Mouse (Mus musculus) midbrain, postnatal 0 days (tissue): ENCODE data around the gene Armcx5. TPM values are rescaled to one million over a fixed set of nuclear protein-coding genes. Genes with fewer than 3 reads are reported as not detected.
"Not testable (repeated sequence)": the region's sequence is repeated elsewhere in the genome, so short reads cannot be mapped to it uniquely, and the experiment has no call there.

Experiments
- ATAC-seq: fragments of 200-750 bp; cut with Nextera tagmentation; 2 replicates; pipeline ENCODE4 v1.8.0; 2017; ENCODE audit warnings: moderate number of reproducible peaks, mild to moderate bottlenecking, moderate TSS enrichment, moderate library complexity; ENCODE audit not compliant: low FRiP score
- DNase-seq: peaks from one replicate; pipeline ENCODE4 v3.0.0-alpha.2; 2015; ENCODE audit warnings: low spot score
- H3K27ac ChIP-seq: fragments of 300-500 bp; sonication (generic); 2 replicates; pipeline ENCODE4 v1.5.1; 2014; ENCODE audit warnings: low read depth, mild to moderate bottlenecking, low read length, mixed read lengths
- H3K27me3 ChIP-seq: fragments of 300-500 bp; sonication (generic); 2 replicates; pipeline ENCODE4 v1.6.1; 2014; ENCODE audit warnings: low read length, control low read depth, mixed read lengths; ENCODE audit not compliant: insufficient read depth
- H3K36me3 ChIP-seq: fragments of 300-500 bp; sonication (generic); 2 replicates; pipeline ENCODE4 v1.6.1; 2014; ENCODE audit warnings: low read length, control low read depth, mixed read lengths; ENCODE audit not compliant: insufficient read depth
- H3K4me1 ChIP-seq: fragments of 300-500 bp; sonication (generic); 2 replicates; pipeline ENCODE4 v1.6.1; 2014; ENCODE audit warnings: mild to moderate bottlenecking, control low read depth, antibody characterized with exemption, low read length, mixed read lengths; ENCODE audit not compliant: insufficient read depth
- H3K4me2 ChIP-seq: fragments of 300-500 bp; sonication (generic); 2 replicates; pipeline ENCODE4 v1.6.1; 2014; ENCODE audit warnings: low read depth, mild to moderate bottlenecking, low read length, mixed read lengths; ENCODE audit not compliant: poor library complexity, severe bottlenecking
- H3K4me3 ChIP-seq: fragments of 300-500 bp; sonication (generic); 2 replicates; pipeline ENCODE4 v1.5.1; 2014; ENCODE audit warnings: low read depth, mild to moderate bottlenecking, low read length, moderate library complexity
- H3K9ac ChIP-seq: fragments of 300-500 bp; sonication (generic); replicated peaks from 2 replicates; pipeline ENCODE4 v1.6.1; 2014; ENCODE audit warnings: mild to moderate bottlenecking, low read length, moderate library complexity, mixed read lengths; ENCODE audit not compliant: poor library complexity, severe bottlenecking
- H3K9me3 ChIP-seq: fragments of 300-500 bp; sonication (generic); 2 replicates; pipeline ENCODE4 v1.6.1; 2016; ENCODE audit warnings: low read length, control low read depth
- CTCF ChIP-seq: IDR thresholded peaks from 2 replicates; pipeline ENCODE4 v1.5.1; 2016; ENCODE audit warnings: antibody characterized with exemption, mild to moderate bottlenecking
- WGBS: fragments of 180-500 bp; shearing (Covaris S2); extraction: QIAGEN DNeasy Blood & Tissue Kit; methylation state at CpG from one replicate; pipeline ENCODE4 v1.1.7; 2014; 5-methylcytosine and 5-hydroxymethylcytosine counted together
- polyA plus RNA-seq: library from polyadenylated mRNA; unstranded; fragments of >200 nt; fragmentation: Nextera tagmentation; extraction: Ambion mirVana; gene quantifications from 2 replicates; pipeline ENCODE4 v1.2.1, GENCODE M21; 2015
- total RNA-seq: library from RNA; depleted of rRNA; stranded (reverse); fragments of >200 nt; gene quantifications from 2 replicates; pipeline ENCODE4 v1.2.3, GENCODE M21; 2014

Gene Armcx5
- total and polyA plus RNA-seq, 2 experiments from 2014 or later, result 13.1 to 31.7 TPM

- DNase-seq, result no peak
- H3K4me3 ChIP-seq, result no peak overlapping the region
- H3K36me3 ChIP-seq, result no peaks in the 10 kb centered on the region
- no peak overlapping the region for H3K9ac ChIP-seq
- H3K27me3 ChIP-seq, result no peaks in the 10 kb centered on the region; the same call in 1 of the 2 replicates
- no peak overlapping the region for H3K4me2 ChIP-seq
- 91% methylated on average over 2 of the region's 2 CpGs for WGBS
- no peak overlapping the region for H3K27ac ChIP-seq
- H3K4me1 ChIP-seq, result no peaks in the 10 kb centered on the region
- no peaks in the 10 kb centered on the region for H3K9me3 ChIP-seq
- no peak for ATAC-seq
- no peak for TF ChIP-seq CTCF
Measured at GRCm38 (mm10) chrX:135738730-135739520, 3.6 kb upstream of the Armcx5 start.

- ATAC-seq, result peak; percentile 66
- TF ChIP-seq CTCF, result peak; percentile 50
- H3K9me3 ChIP-seq, result no peaks in the 10 kb centered on the region
- H3K4me3 ChIP-seq, result peak overlapping the region; percentile 56
- H3K27ac ChIP-seq, result peak overlapping the region; percentile 88
- DNase-seq, result peak; percentile 39
- peak overlapping the region; percentile 46 for H3K4me2 ChIP-seq
- no peaks in the 10 kb centered on the region for H3K36me3 ChIP-seq
- 26% methylated on average over 7 of the region's 7 CpGs for WGBS
- no peaks in the 10 kb centered on the region for H3K4me1 ChIP-seq
- H3K27me3 ChIP-seq, result no peaks in the 10 kb centered on the region; the same call in 1 of the 2 replicates
- H3K9ac ChIP-seq, result peak overlapping the region; percentile 81
Measured at GRCm38 (mm10) chrX:135743056-135743355, 473 bp downstream of the Armcx5 start.

DNA sequence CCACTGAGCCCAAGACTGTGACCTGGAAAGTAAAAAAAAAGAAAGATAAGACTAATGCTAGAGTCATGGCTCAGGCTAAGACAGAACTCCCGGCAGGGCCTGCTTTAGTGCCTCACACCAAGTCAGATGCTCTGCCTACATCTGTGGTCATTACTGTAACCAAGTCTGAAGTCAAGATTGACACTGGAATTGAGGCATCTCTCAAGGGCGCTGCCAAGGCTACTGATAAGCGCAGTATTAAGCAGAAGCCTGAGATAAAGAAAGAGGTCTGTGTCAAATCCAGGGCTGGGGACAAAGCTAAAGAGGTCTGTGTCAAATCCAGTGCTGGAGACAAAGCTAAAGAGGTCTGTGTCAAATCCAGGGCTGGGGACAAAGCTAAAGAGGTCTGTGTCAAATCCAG, 2.8 kb downstream of the Armcx5 start:
- not testable (repeated sequence) for H3K4me1 ChIP-seq, H3K36me3 ChIP-seq, ATAC-seq, H3K27me3 ChIP-seq, H3K9me3 ChIP-seq, H3K4me2 ChIP-seq, H3K27ac ChIP-seq, H3K4me3 ChIP-seq, DNase-seq, H3K9ac ChIP-seq
- WGBS, result 88% methylated on average over 3 of the region's 3 CpGs

DNA sequence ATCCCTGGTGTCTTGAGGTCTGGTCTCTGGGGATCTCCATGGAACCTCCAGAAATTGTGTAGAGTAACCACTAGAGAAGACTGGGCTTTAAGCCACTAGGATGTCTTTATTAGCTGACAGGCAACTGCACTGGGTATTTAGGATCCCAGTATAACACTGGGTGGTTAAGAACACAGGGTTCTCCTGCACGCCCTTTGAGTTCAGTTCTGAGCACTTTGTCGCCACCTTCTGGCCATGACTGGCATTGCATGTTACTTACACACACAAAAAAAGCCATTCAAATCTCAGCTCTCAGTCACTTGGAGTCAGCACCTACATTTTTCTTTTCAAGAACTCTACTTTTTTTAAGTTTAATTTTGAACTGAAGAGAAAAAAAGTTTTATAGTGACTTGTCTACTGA, 10.3 kb downstream of the Armcx5 start:
- no peak overlapping the region for H3K27ac ChIP-seq
- no peaks in the 10 kb centered on the region; the same call in 1 of the 2 replicates for H3K36me3 ChIP-seq
- WGBS, result 3% methylated on average over 2 of the region's 2 CpGs
- DNase-seq (peak; percentile 66), ATAC-seq (peak; percentile 71)
- H3K9ac ChIP-seq, result no peak overlapping the region
- no peak overlapping the region for H3K4me3 ChIP-seq
- no peaks in the 10 kb centered on the region for H3K9me3 ChIP-seq
- H3K4me1 ChIP-seq, result no peaks in the 10 kb centered on the region
- H3K4me2 ChIP-seq, result no peak overlapping the region
- H3K27me3 ChIP-seq, result no peaks in the 10 kb centered on the region
- peak; percentile 83 for TF ChIP-seq CTCF

- ATAC-seq, result no peak
- H3K9ac ChIP-seq, result no peak overlapping the region
Measured at GRCm38 (mm10) chrX:135761707-135762106, 19.2 kb downstream of the Armcx5 start.

DNA sequence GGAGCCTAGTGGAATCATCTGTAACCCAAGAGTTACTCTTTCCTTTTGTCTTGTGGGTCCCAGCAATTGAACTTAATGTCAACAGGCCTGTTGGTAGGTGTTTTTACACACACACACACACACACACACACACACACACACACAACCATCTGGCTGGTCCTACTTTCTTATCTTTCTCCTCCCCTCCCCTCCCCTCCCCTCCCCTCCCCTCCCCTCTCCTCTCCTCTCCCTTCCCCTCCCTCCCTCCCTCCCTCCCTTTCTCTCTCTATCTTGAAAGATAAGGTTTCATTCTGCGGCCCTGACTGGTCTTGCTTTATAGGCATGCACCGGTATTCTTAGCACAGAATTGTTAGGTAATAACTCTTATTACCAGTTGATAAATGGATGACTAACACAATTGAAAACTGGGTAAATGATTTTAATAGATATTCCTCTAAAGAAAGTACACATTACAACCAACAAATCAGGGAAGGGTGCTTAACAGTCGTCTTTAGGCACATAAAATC, 25.6 kb downstream of the Armcx5 start:
- no peaks in the 10 kb centered on the region for H3K4me1 ChIP-seq
- ATAC-seq, result no peak
- 81% methylated on average over 2 of the region's 3 CpGs for WGBS
- H3K27me3 ChIP-seq, result no peaks in the 10 kb centered on the region
- H3K4me2 ChIP-seq, result no peak overlapping the region
- no peaks in the 10 kb centered on the region for H3K9me3 ChIP-seq
- no peak for DNase-seq
- H3K36me3 ChIP-seq, result no peaks in the 10 kb centered on the region
- no peak overlapping the region for H3K4me3 ChIP-seq
- H3K27ac ChIP-seq, result no peak overlapping the region
- H3K9ac ChIP-seq, result no peak overlapping the region
- TF ChIP-seq CTCF, result no peak

More at GRCm38 (mm10) chrX:135761707-135762106, 19.2 kb downstream of the Armcx5 start:
- TF ChIP-seq CTCF, result peak; percentile 75
- Histone ChIP-seq H3K4me3 (no peak overlapping the region), H3K27me3 (no peaks in the 10 kb centered on the region), H3K4me1 (no peaks in the 10 kb centered on the region), H3K9me3 (no peaks in the 10 kb centered on the region), H3K4me2 (no peak overlapping the region), H3K36me3 (no peaks in the 10 kb centered on the region), H3K27ac (no peak overlapping the region)
- peak; percentile 53 for DNase-seq
